Comparison of ENCODE assay signal across 9 mouse cellular contexts in the genomic region with DNA sequence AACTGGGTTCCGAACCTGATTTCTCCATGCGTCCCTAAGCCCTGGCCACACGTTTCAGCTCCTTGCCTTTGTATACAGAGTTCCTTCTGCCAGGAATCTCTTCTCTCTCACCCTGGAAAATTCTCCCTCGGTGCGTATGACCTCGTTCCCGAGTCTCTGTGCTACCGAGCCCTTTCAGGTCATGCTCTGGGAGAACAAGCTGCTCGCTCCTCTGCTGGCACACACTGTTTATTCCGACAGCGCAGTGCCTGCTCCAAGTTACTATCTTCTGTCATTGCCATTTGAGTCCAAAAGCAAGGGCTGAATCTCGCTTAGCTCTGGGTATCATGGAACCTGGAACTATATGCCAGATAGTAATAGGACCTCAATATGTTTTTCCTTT. TPM values are rescaled to one million over a fixed set of nuclear protein-coding genes. Genes with fewer than 3 reads are reported as not detected.
A peak's percentile ranks its signal among the peaks of the same experiment; 100 is the strongest.
DNase-seq lines count a peak whose midpoint lies in the region; ATAC-seq and TF ChIP-seq lines count a peak whose summit lies in the region.
"Had no signal": no experiment of that assay in that cellular context is flagged by ENCODE, and none has a peak within 500 bp of the region (broad histone marks: within the 10 kb centered on the region; RNA-seq: fewer than 3 reads in every experiment).

No protein-coding gene starts in this region.

- no peak for TF ChIP-seq POLR2A in kidney, adult 2 months (IDR thresholded peaks at IDR 0.05; ENCODE audit: low read depth, low read length)

- no peak for TF ChIP-seq CTCF in kidney, adult 2 months (conservative IDR thresholded peaks at IDR 0.05; ENCODE audit: insufficient read depth, insufficient read length, low read depth, low read length)

- peak; percentile 48 for DNase-seq in kidney, adult 2 months
- no peak for DNase-seq in kidney, postnatal 10 days
- peak; percentile 69 for DNase-seq in cerebellum, adult 9-11 months
- DNase-seq in heart, postnatal 10 days = peak; percentile 67 to 68
- DNase-seq in lung, postnatal 36 days = peak; percentile 41
- no peak for DNase-seq in adipocyte (ENCODE audit: low spot score)
- DNase-seq in left cerebral cortex, postnatal 25 days (ENCODE audit: low spot score in 2 of 2) = no peak

- no peak for ATAC-seq in activated CD4-positive, CD25-positive, alpha-beta regulatory T cell, adult 4 months

- no peaks in the 10 kb centered on the region for H3K36me3 ChIP-seq in kidney, adult 2 months (ENCODE audit: control insufficient read depth, insufficient read depth, low read length)

- WGBS in kidney, adult 2 months = 35% methylated on average over 12 of the region's 12 CpGs

- no peak overlapping the region for H3K27ac ChIP-seq in kidney, adult 2 months (ENCODE audit: insufficient read depth, low read depth, low read length)
- H3K27ac ChIP-seq: liver, embryonic 14.5 days had no signal

- peak overlapping the region; percentile 7; the same call in 1 of the 2 replicates for H3K4me3 ChIP-seq in kidney, adult 2 months (ENCODE audit: insufficient read depth, low read depth, low read length)

- intact Hi-C loops in heart, postnatal 10 days (cut with DNase I) = no loop called here
- intact Hi-C loops in left cerebral cortex, postnatal 25 days (cut with DNase I) = no loop called here

- peaks cover 12% of the 10 kb centered on the region for H3K4me1 ChIP-seq in kidney, adult 2 months (ENCODE audit: control insufficient read depth, insufficient read depth, low read length)

- no peaks in the 10 kb centered on the region for H3K27me3 ChIP-seq in kidney, adult 2 months (replicated peaks; ENCODE audit: control insufficient read depth, insufficient read depth, low read length)

RNA-seq across cellular contexts. Expression of gene Uspl1, which starts 31.4 kb away (rescaled TPM):
- polyA plus RNA-seq in kidney, adult 2 months (2012; rRNA removed) = 9.4 and 9.9 TPM in 2 replicates
- 10 to 100 TPM; 19.1 to 23.6 TPM for total RNA-seq in heart, postnatal 10 days (2021)
- 10 to 100 TPM; 27.9 to 28.5 TPM for polyA plus RNA-seq in activated CD4-positive, CD25-positive, alpha-beta regulatory T cell, adult 4 months (2017; shearing (Covaris generic))
- 10 to 100 TPM; 39.8 to 42.1 TPM for total RNA-seq in left cerebral cortex, postnatal 25 days (2021)

RNA-seq across cellular contexts. Expression of gene Hmgb1, which starts 31.5 kb away (rescaled TPM):
- 33.6 and 48.1 TPM in 2 replicates for polyA plus RNA-seq in kidney, adult 2 months (2012; rRNA removed)
- total RNA-seq in heart, postnatal 10 days (2021) = 100 to 1,000 TPM; 174 to 190 TPM
- polyA plus RNA-seq in activated CD4-positive, CD25-positive, alpha-beta regulatory T cell, adult 4 months (2017; shearing (Covaris generic)) = 1,000 to 10,000 TPM in 1 of 2 experiments, 100 to 1,000 TPM in 1; 402 to 1,098 TPM
- 100 to 1,000 TPM; 142 to 143 TPM for total RNA-seq in left cerebral cortex, postnatal 25 days (2021)

Comparison
In these comparisons a context has a peak if more than half of its experiments do, and no peak if none do; other contexts are left out.
1. DNase-seq: peak in kidney, adult 2 months (single experiment), cerebellum, adult 9-11 months (single experiment), heart, postnatal 10 days (2 of 2) and lung, postnatal 36 days (single experiment); none in kidney, postnatal 10 days (single experiment), adipocyte (single experiment) and left cerebral cortex, postnatal 25 days (0 of 2).